In the genomic region with DNA sequence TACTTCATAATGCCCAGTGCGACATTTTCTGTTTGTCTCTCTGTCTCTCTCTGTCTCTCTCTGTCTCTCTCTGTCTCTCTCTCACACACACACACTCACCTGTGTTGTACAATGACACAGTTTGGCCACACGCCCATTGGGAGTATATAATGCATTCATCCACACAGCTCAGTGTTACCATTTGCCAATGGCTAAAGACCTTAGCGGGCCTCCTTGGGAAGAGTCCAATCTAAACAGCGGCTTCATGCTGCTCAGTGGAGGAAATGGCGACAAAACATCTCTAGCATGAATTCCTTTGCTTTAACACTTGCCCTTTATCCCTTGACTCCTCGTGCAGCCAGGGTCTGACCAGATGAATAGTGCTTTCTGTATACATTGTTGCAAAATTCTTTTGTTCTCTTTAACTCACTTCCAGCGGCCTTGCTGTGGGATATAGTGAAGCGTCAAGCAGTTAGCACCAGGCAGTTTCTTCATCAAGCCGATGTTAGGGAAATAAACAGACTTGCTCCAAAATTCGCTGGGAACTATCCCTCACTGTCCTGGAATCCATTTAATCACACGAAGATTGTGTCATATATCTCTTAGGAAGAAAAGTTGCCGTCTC, we compare ENCODE assay signal across 9 mouse cellular contexts. TPM values are rescaled to one million over a fixed set of nuclear protein-coding genes. Genes with fewer than 3 reads are reported as not detected.
DNase-seq lines count a peak whose midpoint lies in the region; ATAC-seq and TF ChIP-seq lines count a peak whose summit lies in the region.
"Had no signal": no experiment of that assay in that cellular context is flagged by ENCODE, and none has a peak within 500 bp of the region (broad histone marks: within the 10 kb centered on the region; RNA-seq: fewer than 3 reads in every experiment).

No protein-coding gene starts in this region.

- H3K9ac ChIP-seq in forebrain, embryonic 11.5 days (ENCODE audit: low read length), result no peak overlapping the region
- H3K9ac ChIP-seq in lung, embryonic 14.5 days, result no peak overlapping the region; the same call in 1 of the 2 replicates
- H3K9ac ChIP-seq: limb, embryonic 12.5 days had no signal

- no peaks in the 10 kb centered on the region for H3K36me3 ChIP-seq in forebrain, embryonic 11.5 days (ENCODE audit: control insufficient read depth, insufficient read depth, low read length)
- H3K36me3 ChIP-seq in forebrain, embryonic 10.5 days (replicated peaks), result no peaks in the 10 kb centered on the region
- no peaks in the 10 kb centered on the region for H3K36me3 ChIP-seq in lung, embryonic 14.5 days (ENCODE audit: insufficient read depth)
- H3K36me3 ChIP-seq: limb, embryonic 12.5 days had no signal

- DNase-seq in forebrain, embryonic 11.5 days (ENCODE audit: low spot score), result no peak
- DNase-seq in forebrain, embryonic 10.5 days (ENCODE audit: extremely low spot score, low spot score), result no peak
- DNase-seq in lung, embryonic 14.5 days, result peak; percentile 75
- no peak for DNase-seq in lung, postnatal 25 days (ENCODE audit: low spot score)
- DNase-seq in adipocyte (ENCODE audit: low spot score), result peak; percentile 28
- peak; percentile 75 for DNase-seq in kidney, postnatal 10 days
- DNase-seq in gastrocnemius, adult 2 months, result no peak
- no peak for DNase-seq in right cerebral cortex, postnatal 25 days

- no peak overlapping the region for H3K27ac ChIP-seq in forebrain, embryonic 11.5 days (ENCODE audit: low read depth, low read length)
- no peak overlapping the region for H3K27ac ChIP-seq in forebrain, embryonic 10.5 days
- no peak overlapping the region; the same call in 1 of the 2 replicates for H3K27ac ChIP-seq in lung, embryonic 14.5 days (ENCODE audit: low read depth)
- H3K27ac ChIP-seq in gastrocnemius, adult 2 months, result no peak overlapping the region
- H3K27ac ChIP-seq: limb, embryonic 12.5 days had no signal

- 0 out of 2 replicates have a peak, but pooled peaks cover 2% of the 10 kb centered on the region for H3K4me1 ChIP-seq in forebrain, embryonic 11.5 days (replicated peaks; ENCODE audit: control insufficient read depth, insufficient read depth, low read length)
- peaks cover 25% of the 10 kb centered on the region for H3K4me1 ChIP-seq in forebrain, embryonic 10.5 days
- no peaks in the 10 kb centered on the region for H3K4me1 ChIP-seq in lung, embryonic 14.5 days (ENCODE audit: insufficient read depth)

- 47% methylated on average over 12 of the region's 12 CpGs for WGBS in forebrain, embryonic 11.5 days
- 63% methylated on average over 12 of the region's 12 CpGs for WGBS in forebrain, embryonic 10.5 days
- WGBS in lung, embryonic 14.5 days, result 39% methylated on average over 12 of the region's 12 CpGs

- 0 out of 2 replicates have a peak, but pooled peaks have one; percentile 36 for ATAC-seq in forebrain, embryonic 11.5 days (replicated peaks; ENCODE audit: low FRiP score)
- ATAC-seq in lung, embryonic 14.5 days (ENCODE audit: insufficient read depth), result peak; percentile 76; the same call in 1 of the 2 replicates

- no peaks in the 10 kb centered on the region for H3K9me3 ChIP-seq in forebrain, embryonic 11.5 days (ENCODE audit: control insufficient read depth, low read length)
- no peaks in the 10 kb centered on the region for H3K9me3 ChIP-seq in forebrain, embryonic 10.5 days
- H3K9me3 ChIP-seq in lung, embryonic 14.5 days (ENCODE audit: low read depth, low read length), result no peaks in the 10 kb centered on the region
- H3K9me3 ChIP-seq: limb, embryonic 12.5 days had no signal

- no peak overlapping the region for H3K4me2 ChIP-seq in forebrain, embryonic 11.5 days (ENCODE audit: low read depth, low read length, severe bottlenecking)
- no peak overlapping the region for H3K4me2 ChIP-seq in lung, embryonic 14.5 days
- H3K4me2 ChIP-seq: limb, embryonic 12.5 days had no signal

- intact Hi-C loops in gastrocnemius, adult 2 months (cut with DNase I), result no loop called here

- no peak for TF ChIP-seq CTCF in lung, embryonic 14.5 days (IDR thresholded peaks at IDR 0.05; ENCODE audit: low read depth)
- TF ChIP-seq CTCF in gastrocnemius, adult 2 months (IDR thresholded peaks at IDR 0.05), result no peak

- H3K4me3 ChIP-seq in forebrain, embryonic 11.5 days (ENCODE audit: low read depth, low read length), result no peak overlapping the region
- H3K4me3 ChIP-seq in forebrain, embryonic 10.5 days, result no peak overlapping the region
- H3K4me3 ChIP-seq in lung, embryonic 14.5 days (ENCODE audit: low read depth, low read length), result no peak overlapping the region
- no peak overlapping the region for H3K4me3 ChIP-seq in gastrocnemius, adult 2 months
- H3K4me3 ChIP-seq: limb, embryonic 12.5 days had no signal

- H3K27me3 ChIP-seq in forebrain, embryonic 11.5 days (ENCODE audit: control insufficient read depth, insufficient read depth, low read length), result no peaks in the 10 kb centered on the region
- H3K27me3 ChIP-seq in forebrain, embryonic 10.5 days (ENCODE audit: poor library complexity, severe bottlenecking), result no peaks in the 10 kb centered on the region
- no peaks in the 10 kb centered on the region for H3K27me3 ChIP-seq in lung, embryonic 14.5 days (ENCODE audit: insufficient read depth, low read length)

RNA-seq across cellular contexts. Expression of gene Stt3b, which starts 30.1 kb away (rescaled TPM):
- 104 and 110 TPM in 2 replicates for polyA plus RNA-seq in forebrain, embryonic 11.5 days (2014; fragmentation: Nextera tagmentation; extraction: Ambion mirVana)
- polyA plus RNA-seq in forebrain, embryonic 10.5 days (2016; fragmentation: Nextera tagmentation; extraction: Ambion mirVana), result 85.5 and 86.8 TPM in 2 replicates
- 126 and 128 TPM in 2 replicates for polyA plus RNA-seq in lung, embryonic 14.5 days (2014; fragmentation: Nextera tagmentation; extraction: Ambion mirVana)
- total RNA-seq in gastrocnemius, adult 2 months (2021), result 10 to 100 TPM; 66.0 to 96.1 TPM

Comparison
In these comparisons a context has a peak if more than half of its experiments do, and no peak if none do; other contexts are left out.
1. DNase-seq: peak in lung, embryonic 14.5 days (single experiment), adipocyte (single experiment) and kidney, postnatal 10 days (single experiment); none in forebrain, embryonic 11.5 days (single experiment), forebrain, embryonic 10.5 days (single experiment), lung, postnatal 25 days (single experiment), gastrocnemius, adult 2 months (single experiment) and right cerebral cortex, postnatal 25 days (single experiment).